Mouse (Mus musculus): ENCODE results near the gene Mnd1.

The Mnd1 gene

GRCm38 (mm10) chr3:84157559-84158350 is 2.2 kb upstream of the Mnd1 start:
- DNase-seq (ENCODE audit: low read depth): no peak

- DNase-seq (ENCODE audit: low read depth): no peak
Observed at GRCm38 (mm10) chr3:84157011-84157410, 1.4 kb upstream of the Mnd1 start.

- DNase-seq (ENCODE audit: low read depth): no peak
Observed at GRCm38 (mm10) chr3:84156105-84156504, 519 bp upstream of the Mnd1 start.

GRCm38 (mm10) chr3:84155146-84155545 is 440 bp downstream of the Mnd1 start:
- peak; percentile 90 for DNase-seq (ENCODE audit: low read depth)

GRCm38 (mm10) chr3:84154721-84155141 is 855 bp downstream of the Mnd1 start:
- peak; percentile 72 for DNase-seq (ENCODE audit: low read depth)

- no peak for DNase-seq (ENCODE audit: low read depth)
Observed at GRCm38 (mm10) chr3:84149831-84150230, 5.8 kb downstream of the Mnd1 start.

- no peak for DNase-seq (ENCODE audit: low read depth)
Observed at GRCm38 (mm10) chr3:84140947-84141346, 14.6 kb downstream of the Mnd1 start.

- DNase-seq (ENCODE audit: low read depth): no peak
Observed at GRCm38 (mm10) chr3:84136509-84136908, 19.1 kb downstream of the Mnd1 start.

- DNase-seq (ENCODE audit: low read depth): no peak
Observed at GRCm38 (mm10) chr3:84135933-84136332, 19.7 kb downstream of the Mnd1 start.

GRCm38 (mm10) chr3:84135387-84135786 is 20.2 kb downstream of the Mnd1 start:
- peak; percentile 28 for DNase-seq (ENCODE audit: low read depth)

- DNase-seq (ENCODE audit: low read depth): no peak
Observed at GRCm38 (mm10) chr3:84131369-84131768, 24.2 kb downstream of the Mnd1 start.

GRCm38 (mm10) chr3:84130776-84131175 is 24.8 kb downstream of the Mnd1 start:
- no peak for DNase-seq (ENCODE audit: low read depth)

GRCm38 (mm10) chr3:84128871-84129870 is 26.4 kb downstream of the Mnd1 start:
- peak; percentile 62 for DNase-seq (ENCODE audit: low read depth)

- no peak for DNase-seq (ENCODE audit: low read depth)
Observed at GRCm38 (mm10) chr3:84127431-84127830, 28.2 kb downstream of the Mnd1 start.

- peak; percentile 24 for DNase-seq (ENCODE audit: low read depth)
Observed at GRCm38 (mm10) chr3:84126721-84127120, 28.9 kb downstream of the Mnd1 start.

GRCm38 (mm10) chr3:84125704-84126289 is 29.8 kb downstream of the Mnd1 start:
- DNase-seq (ENCODE audit: low read depth): peak; percentile 91

- peak; percentile 63 for DNase-seq (ENCODE audit: low read depth)
Observed at GRCm38 (mm10) chr3:84123461-84123860, 32.1 kb downstream of the Mnd1 start.

- DNase-seq (ENCODE audit: low read depth): no peak
Observed at GRCm38 (mm10) chr3:84118718-84119117, 36.9 kb downstream of the Mnd1 start.

GRCm38 (mm10) chr3:84118178-84118577 is 37.4 kb downstream of the Mnd1 start:
- no peak for DNase-seq (ENCODE audit: low read depth)

GRCm38 (mm10) chr3:84108614-84109013 is 47.0 kb downstream of the Mnd1 start:
- no peak for DNase-seq (ENCODE audit: low read depth)

GRCm38 (mm10) chr3:84106106-84106505 is 49.5 kb downstream of the Mnd1 start:
- DNase-seq (ENCODE audit: low read depth): no peak

- no peak for DNase-seq (ENCODE audit: low read depth)
Observed at GRCm38 (mm10) chr3:84103536-84103935, 52.0 kb downstream of the Mnd1 start.

All from 416B (cell line).